Mouse (Mus musculus): ENCODE data around the gene Rps23. TPM values are rescaled to one million over a fixed set of nuclear protein-coding genes. Genes with fewer than 3 reads are reported as not detected.

Rps23 gene
- polyA plus RNA-seq, 1 experiment: 192 TPM

- DNase-seq (ENCODE audit: low read depth in 1 of 2, low spot score in 2 of 2): no peak
- Histone ChIP-seq H3K4me3 (ENCODE audit: extremely low read depth, insufficient read depth, insufficient read length) (no peak overlapping the region), H3K36me3 (ENCODE audit: control insufficient read depth, insufficient read depth, low read length) (0 out of 2 replicates have a peak, but pooled peaks cover 2% of the 10 kb centered on the region), H3K27me3 (ENCODE audit: control insufficient read depth, insufficient read depth, low read length) (no peaks in the 10 kb centered on the region), H3K27ac (ENCODE audit: insufficient read depth, low read length) (no peak overlapping the region), H3K4me1 (ENCODE audit: control insufficient read depth, insufficient read depth, insufficient read length) (no peaks in the 10 kb centered on the region; the same call in 1 of the 2 replicates)
- 93% methylated on average over 7 of the region's 7 CpGs for WGBS
- TF ChIP-seq POLR2A (IDR thresholded peaks at IDR 0.05; ENCODE audit: low read depth, low read length): no peak
- TF ChIP-seq CTCF (IDR thresholded peaks at IDR 0.05; ENCODE audit: extremely low read depth, insufficient read depth, insufficient read length, insufficient replicate concordance): no peak
Observed at GRCm38 (mm10) chr13:90935852-90936251, 13.1 kb downstream of the Rps23 start.

- Histone ChIP-seq H3K27ac (ENCODE audit: insufficient read depth, low read length) (no peak overlapping the region), H3K27me3 (ENCODE audit: control insufficient read depth, insufficient read depth, low read length) (no peaks in the 10 kb centered on the region), H3K4me3 (ENCODE audit: extremely low read depth, insufficient read depth, insufficient read length) (no peak overlapping the region), H3K36me3 (ENCODE audit: control insufficient read depth, insufficient read depth, low read length) (0 out of 2 replicates have a peak, but pooled peaks cover 2% of the 10 kb centered on the region), H3K4me1 (ENCODE audit: control insufficient read depth, insufficient read depth, insufficient read length) (no peaks in the 10 kb centered on the region)
- DNase-seq (ENCODE audit: low read depth in 1 of 2, low spot score in 2 of 2): no peak
- TF ChIP-seq POLR2A (IDR thresholded peaks at IDR 0.05; ENCODE audit: low read depth, low read length): no peak
- no peak for TF ChIP-seq CTCF (IDR thresholded peaks at IDR 0.05; ENCODE audit: extremely low read depth, insufficient read depth, insufficient read length, insufficient replicate concordance)
- 88% methylated on average over 6 of the region's 6 CpGs for WGBS
Observed at GRCm38 (mm10) chr13:90939192-90939591, 16.4 kb downstream of the Rps23 start.

- TF ChIP-seq POLR2A (IDR thresholded peaks at IDR 0.05; ENCODE audit: low read depth, low read length) (no peak), CTCF (IDR thresholded peaks at IDR 0.05; ENCODE audit: extremely low read depth, insufficient read depth, insufficient read length, insufficient replicate concordance) (no peak)
- DNase-seq (ENCODE audit: low read depth in 1 of 2, low spot score in 2 of 2): no peak
- H3K36me3 ChIP-seq (ENCODE audit: control insufficient read depth, insufficient read depth, low read length): 0 out of 2 replicates have a peak, but pooled peaks cover 2% of the 10 kb centered on the region
- no peaks in the 10 kb centered on the region for H3K27me3 ChIP-seq (ENCODE audit: control insufficient read depth, insufficient read depth, low read length)
- no peaks in the 10 kb centered on the region for H3K4me1 ChIP-seq (ENCODE audit: control insufficient read depth, insufficient read depth, insufficient read length)
- WGBS: 76% methylated on average over 5 of the region's 5 CpGs
- H3K27ac ChIP-seq (ENCODE audit: insufficient read depth, low read length): no peak overlapping the region
- H3K4me3 ChIP-seq (ENCODE audit: extremely low read depth, insufficient read depth, insufficient read length): no peak overlapping the region
Observed at GRCm38 (mm10) chr13:90939600-90939999, 16.8 kb downstream of the Rps23 start.

GRCm38 (mm10) chr13:90958894-90959293, 36.1 kb downstream of the Rps23 start:
- H3K27me3 ChIP-seq (ENCODE audit: control insufficient read depth, insufficient read depth, low read length): no peaks in the 10 kb centered on the region
- DNase-seq (ENCODE audit: low read depth in 1 of 2, low spot score in 2 of 2): no peak
- no peak overlapping the region for H3K4me3 ChIP-seq (ENCODE audit: extremely low read depth, insufficient read depth, insufficient read length)
- no peak for TF ChIP-seq POLR2A (IDR thresholded peaks at IDR 0.05; ENCODE audit: low read depth, low read length)
- no peak for TF ChIP-seq CTCF (IDR thresholded peaks at IDR 0.05; ENCODE audit: extremely low read depth, insufficient read depth, insufficient read length, insufficient replicate concordance)
- no peaks in the 10 kb centered on the region for H3K4me1 ChIP-seq (ENCODE audit: control insufficient read depth, insufficient read depth, insufficient read length)
- 89% methylated on average over 2 of the region's 2 CpGs for WGBS
- no peaks in the 10 kb centered on the region for H3K36me3 ChIP-seq (ENCODE audit: control insufficient read depth, insufficient read depth, low read length)
- H3K27ac ChIP-seq (ENCODE audit: insufficient read depth, low read length): no peak overlapping the region

- H3K4me3 ChIP-seq (ENCODE audit: extremely low read depth, insufficient read depth, insufficient read length): no peak overlapping the region
- no peaks in the 10 kb centered on the region for H3K4me1 ChIP-seq (ENCODE audit: control insufficient read depth, insufficient read depth, insufficient read length)
- H3K27ac ChIP-seq (ENCODE audit: insufficient read depth, low read length): no peak overlapping the region
- H3K36me3 ChIP-seq (ENCODE audit: control insufficient read depth, insufficient read depth, low read length): no peaks in the 10 kb centered on the region
- H3K27me3 ChIP-seq (ENCODE audit: control insufficient read depth, insufficient read depth, low read length): no peaks in the 10 kb centered on the region
- no peak for TF ChIP-seq POLR2A (IDR thresholded peaks at IDR 0.05; ENCODE audit: low read depth, low read length)
- TF ChIP-seq CTCF (IDR thresholded peaks at IDR 0.05; ENCODE audit: extremely low read depth, insufficient read depth, insufficient read length, insufficient replicate concordance): no peak
- WGBS: 95% methylated on average over 8 of the region's 8 CpGs
- DNase-seq (ENCODE audit: low read depth in 1 of 2, low spot score in 2 of 2): no peak
Observed at GRCm38 (mm10) chr13:90960591-90960990, 37.8 kb downstream of the Rps23 start.

- TF ChIP-seq POLR2A (IDR thresholded peaks at IDR 0.05; ENCODE audit: low read depth, low read length) (no peak), CTCF (IDR thresholded peaks at IDR 0.05; ENCODE audit: extremely low read depth, insufficient read depth, insufficient read length, insufficient replicate concordance) (no peak)
- no peak overlapping the region for H3K27ac ChIP-seq (ENCODE audit: insufficient read depth, low read length)
- H3K4me3 ChIP-seq (ENCODE audit: extremely low read depth, insufficient read depth, insufficient read length): no peak overlapping the region
- DNase-seq (ENCODE audit: low read depth in 1 of 2, low spot score in 2 of 2): no peak
- H3K27me3 ChIP-seq (ENCODE audit: control insufficient read depth, insufficient read depth, low read length): no peaks in the 10 kb centered on the region
- no peaks in the 10 kb centered on the region for H3K36me3 ChIP-seq (ENCODE audit: control insufficient read depth, insufficient read depth, low read length)
- WGBS: 90% methylated on average over 10 of the region's 10 CpGs
- H3K4me1 ChIP-seq (ENCODE audit: control insufficient read depth, insufficient read depth, insufficient read length): no peaks in the 10 kb centered on the region
Observed at GRCm38 (mm10) chr13:90962836-90963760, 40.3 kb downstream of the Rps23 start.

- Histone ChIP-seq H3K4me1 (ENCODE audit: control insufficient read depth, insufficient read depth, insufficient read length) (no peaks in the 10 kb centered on the region), H3K27me3 (ENCODE audit: control insufficient read depth, insufficient read depth, low read length) (no peaks in the 10 kb centered on the region), H3K36me3 (ENCODE audit: control insufficient read depth, insufficient read depth, low read length) (no peaks in the 10 kb centered on the region), H3K27ac (ENCODE audit: insufficient read depth, low read length) (no peak overlapping the region), H3K4me3 (ENCODE audit: extremely low read depth, insufficient read depth, insufficient read length) (no peak overlapping the region)
- TF ChIP-seq POLR2A (IDR thresholded peaks at IDR 0.05; ENCODE audit: low read depth, low read length): no peak
- no peak for TF ChIP-seq CTCF (IDR thresholded peaks at IDR 0.05; ENCODE audit: extremely low read depth, insufficient read depth, insufficient read length, insufficient replicate concordance)
- no peak for DNase-seq (ENCODE audit: low read depth in 1 of 2, low spot score in 2 of 2)
- 89% methylated on average over 4 of the region's 4 CpGs for WGBS
Observed at GRCm38 (mm10) chr13:90964511-90964910, 41.8 kb downstream of the Rps23 start.
